Mouse (Mus musculus) myocyte (in vitro differentiated cells): ENCODE results near the gene Smu1. TPM values are rescaled to one million over a fixed set of nuclear protein-coding genes. Genes with fewer than 3 reads are reported as not detected.
"Not testable (repeated sequence)": the region's sequence is repeated elsewhere in the genome, so short reads cannot be mapped to it uniquely, and the experiment has no call there.

Experiments
- H3K27me3 ChIP-seq: one replicate; pipeline ENCODE4 v1.6.1; 2011; ENCODE audit not compliant: control insufficient read depth, insufficient read depth, insufficient read length
- H3K36me3 ChIP-seq: one replicate; pipeline ENCODE4 v1.6.1; 2011; ENCODE audit not compliant: control insufficient read depth, insufficient read depth
- H3K4me2 ChIP-seq: one replicate; pipeline ENCODE4 v1.6.1; 2011; ENCODE audit warnings: low read depth, control low read depth
- H3K4me3 ChIP-seq: one replicate; pipeline ENCODE4 v1.5.1; 2011; ENCODE audit warnings: mild to moderate bottlenecking, control low read depth, moderate library complexity
- H3K79me2 ChIP-seq: one replicate; pipeline ENCODE4 v1.6.1; 2011; ENCODE audit not compliant: control insufficient read depth, insufficient read depth
- H3ac ChIP-seq: one replicate; pipeline ENCODE4 v1.6.1; 2011; ENCODE audit not compliant: control insufficient read depth, insufficient read length
- CEBPB ChIP-seq: IDR thresholded peaks from 2 replicates; pipeline ENCODE4 v1.6.1; 2011; ENCODE audit warnings: mild to moderate bottlenecking, moderate library complexity; ENCODE audit not compliant: poor library complexity, insufficient read depth, severe bottlenecking
- E2F4 ChIP-seq: IDR thresholded peaks from one replicate; pipeline ENCODE4 v1.6.1; 2011; ENCODE audit warnings: mild to moderate bottlenecking, control low read depth, moderate library complexity; ENCODE audit not compliant: insufficient read depth
- MAX ChIP-seq: IDR thresholded peaks from one replicate; pipeline ENCODE4 v1.6.1; 2011; ENCODE audit warnings: low read depth, mild to moderate bottlenecking, control low read depth
- MYOD1 ChIP-seq, 3 experiments: IDR thresholded peaks; one replicate each; pipeline ENCODE4 v1.6.1; 2011; ENCODE audit warnings: control low read depth in 2 of 3, low read depth in 2 of 3, mild to moderate bottlenecking in 2 of 3, moderate library complexity in 1 of 3; ENCODE audit not compliant: insufficient read length in 2 of 3, control insufficient read depth in 1 of 3
- MYOG ChIP-seq, 3 experiments: IDR thresholded peaks; one replicate each; pipeline ENCODE4 v1.6.1; 2011; ENCODE audit warnings: control low read depth in 2 of 3, low read depth in 2 of 3, mild to moderate bottlenecking in 2 of 3; ENCODE audit not compliant: insufficient read length in 2 of 3, control insufficient read depth in 1 of 3, insufficient read depth in 1 of 3
- POLR2A ChIP-seq: IDR thresholded peaks from one replicate; pipeline ENCODE4 v1.6.1; 2011; ENCODE audit warnings: low read depth, mild to moderate bottlenecking, control low read depth, moderate library complexity; ENCODE audit not compliant: insufficient read length
- POLR2AphosphoS2 ChIP-seq: IDR thresholded peaks from one replicate; pipeline ENCODE4 v1.6.1; 2011; ENCODE audit warnings: low read depth, control low read depth; ENCODE audit not compliant: insufficient read length
- REST ChIP-seq: IDR thresholded peaks from one replicate; pipeline ENCODE4 v1.6.1; 2011; ENCODE audit warnings: mild to moderate bottlenecking, control low read depth, moderate library complexity; ENCODE audit not compliant: insufficient read depth, insufficient read length
- SRF ChIP-seq: IDR thresholded peaks from one replicate; pipeline ENCODE4 v1.6.1; 2011; ENCODE audit warnings: low read depth; ENCODE audit not compliant: control insufficient read depth, insufficient read length
- TCF12 ChIP-seq: IDR thresholded peaks from one replicate; pipeline ENCODE4 v1.6.1; 2011; ENCODE audit warnings: mild to moderate bottlenecking, control low read depth; ENCODE audit not compliant: poor library complexity, insufficient read depth, severe bottlenecking
- TCF3 ChIP-seq: IDR thresholded peaks from one replicate; pipeline ENCODE4 v1.6.1; 2011; ENCODE audit warnings: low read depth, control low read depth; ENCODE audit not compliant: insufficient read length
- USF1 ChIP-seq: IDR thresholded peaks from one replicate; pipeline ENCODE4 v1.6.1; 2011; ENCODE audit warnings: low read depth, mild to moderate bottlenecking, control low read depth, moderate library complexity
- polyA plus RNA-seq: library from polyadenylated mRNA; unstranded; fragments of >200 nt; fragmentation: generic; extraction: Trizol; gene quantifications from one replicate; pipeline ENCODE4 v1.2.1, GENCODE M21; 2012; ENCODE audit warnings: missing spikeins

The Smu1 gene
- polyA plus RNA-seq, 1 experiment, result 67.5 TPM

DNA sequence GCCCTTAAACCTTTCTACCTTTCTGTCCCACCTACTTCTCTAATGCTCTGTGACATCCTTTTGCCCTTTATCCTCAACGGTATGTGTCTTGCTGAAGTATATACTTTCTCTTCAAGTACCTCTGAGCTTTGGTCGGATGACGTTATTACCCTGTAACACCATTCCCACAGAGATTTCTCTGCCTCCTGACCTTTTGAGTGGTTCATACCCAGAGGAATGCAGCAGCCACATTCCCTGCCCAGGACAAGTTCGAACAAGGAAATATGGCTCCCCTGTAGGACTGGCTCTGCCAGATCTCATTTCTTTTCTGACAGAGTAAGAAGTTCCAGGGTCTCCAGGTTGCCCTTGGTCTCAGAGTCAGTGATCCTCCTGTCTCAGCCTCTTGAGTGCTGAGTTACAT lies 44.2 kb upstream of the Smu1 start:
- H3ac ChIP-seq, result no peak overlapping the region
- TF ChIP-seq CEBPB (peak; percentile 52), REST (no peak)
- H3K4me3 ChIP-seq, result no peak overlapping the region
- no peaks in the 10 kb centered on the region for H3K27me3 ChIP-seq
- H3K4me2 ChIP-seq, result peak overlapping the region; percentile 48
- H3K36me3 ChIP-seq, result peaks cover 32% of the 10 kb centered on the region
- peaks cover 4% of the 10 kb centered on the region for H3K79me2 ChIP-seq

DNA sequence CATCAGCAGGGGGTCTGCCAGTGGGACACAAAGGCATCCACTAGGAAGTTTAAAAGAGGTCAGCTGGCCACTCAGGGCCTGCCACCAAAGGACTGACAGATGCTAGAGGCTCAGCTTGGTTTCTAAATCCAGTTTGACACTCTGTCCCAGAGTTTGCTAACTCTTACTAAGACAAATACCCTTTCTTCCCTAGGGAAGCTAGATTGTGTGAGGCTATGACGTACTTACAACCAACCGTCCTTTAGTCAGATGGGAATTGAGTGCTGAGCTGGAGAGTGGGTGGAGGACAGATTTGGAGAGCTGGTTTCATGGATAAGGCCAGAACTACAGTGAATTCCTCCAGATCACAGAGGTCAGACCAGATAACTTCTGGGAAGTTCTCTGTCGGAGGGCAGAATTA lies 43.1 kb upstream of the Smu1 start:
- TF ChIP-seq MYOG (IDR thresholded peaks at IDR 0.05; ENCODE audit: control insufficient read depth in 1 of 3, insufficient read depth in 1 of 3, insufficient read length in 2 of 3, low read depth in 2 of 3) (no peak), POLR2A (no peak), USF1 (no peak), MAX (no peak), MYOD1 (IDR thresholded peaks at IDR 0.05; ENCODE audit: control insufficient read depth in 1 of 3, insufficient read length in 2 of 3, low read depth in 2 of 3) (no peak), SRF (no peak), TCF12 (no peak), REST (no peak), CEBPB (no peak), POLR2AphosphoS2 (no peak), E2F4 (no peak)
- Histone ChIP-seq H3K27me3 (no peaks in the 10 kb centered on the region), H3K4me3 (no peak overlapping the region), H3K4me2 (no peak overlapping the region), H3K79me2 (peaks cover 4% of the 10 kb centered on the region), H3ac (no peak overlapping the region), H3K36me3 (peaks cover 21% of the 10 kb centered on the region)

GRCm38 (mm10) chr4:40798833-40799555 lies 41.3 kb upstream of the Smu1 start:
- not testable (repeated sequence) for H3K27me3 ChIP-seq, H3K4me2 ChIP-seq, H3K36me3 ChIP-seq, H3K79me2 ChIP-seq, H3ac ChIP-seq, H3K4me3 ChIP-seq

DNA sequence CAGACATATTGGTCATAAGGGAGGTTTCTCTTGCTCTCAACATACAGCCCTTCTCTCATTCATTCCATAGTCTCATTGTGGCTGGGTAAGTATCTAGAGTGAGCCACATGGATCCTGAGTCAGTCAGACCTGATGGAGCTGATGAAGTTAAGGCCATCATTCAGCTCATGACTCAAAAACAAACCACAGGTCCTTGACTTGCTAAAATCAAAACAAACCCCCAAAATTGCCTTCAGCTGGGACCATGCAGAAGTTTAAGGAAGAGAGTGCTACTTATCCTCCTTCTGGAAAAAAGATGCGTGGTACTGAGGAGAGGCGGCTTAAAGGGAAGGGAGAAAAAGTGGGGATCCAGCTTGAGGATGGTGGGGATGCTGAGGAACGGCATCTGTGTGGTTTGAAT lies 38.0 kb upstream of the Smu1 start:
- Histone ChIP-seq H3K4me3 (no peak overlapping the region), H3ac (no peak overlapping the region), H3K4me2 (peak overlapping the region; percentile 1), H3K79me2 (no peaks in the 10 kb centered on the region), H3K27me3 (no peaks in the 10 kb centered on the region), H3K36me3 (peaks cover 6% of the 10 kb centered on the region)
- TF ChIP-seq MAX, result no peak
- TF ChIP-seq MYOD1 (IDR thresholded peaks at IDR 0.05; ENCODE audit: control insufficient read depth in 1 of 3, insufficient read length in 2 of 3, low read depth in 2 of 3), result no peak
- TF ChIP-seq POLR2A, result no peak
- no peak for TF ChIP-seq CEBPB
- no peak for TF ChIP-seq SRF

GRCm38 (mm10) chr4:40794320-40794719 lies 36.6 kb upstream of the Smu1 start:
- TF ChIP-seq MYOG (IDR thresholded peaks at IDR 0.05; ENCODE audit: control insufficient read depth in 1 of 3, insufficient read depth in 1 of 3, insufficient read length in 2 of 3, low read depth in 2 of 3) (no peak), USF1 (no peak), POLR2A (no peak), POLR2AphosphoS2 (no peak), MYOD1 (IDR thresholded peaks at IDR 0.05; ENCODE audit: control insufficient read depth in 1 of 3, insufficient read length in 2 of 3, low read depth in 2 of 3) (no peak), TCF12 (no peak), MAX (no peak), REST (no peak), E2F4 (no peak), SRF (no peak), TCF3 (no peak), CEBPB (no peak)
- no peaks in the 10 kb centered on the region for H3K79me2 ChIP-seq
- no peak overlapping the region for H3ac ChIP-seq
- H3K4me3 ChIP-seq, result no peak overlapping the region
- no peaks in the 10 kb centered on the region for H3K27me3 ChIP-seq
- H3K4me2 ChIP-seq, result no peak overlapping the region
- H3K36me3 ChIP-seq, result peaks cover 6% of the 10 kb centered on the region

DNA sequence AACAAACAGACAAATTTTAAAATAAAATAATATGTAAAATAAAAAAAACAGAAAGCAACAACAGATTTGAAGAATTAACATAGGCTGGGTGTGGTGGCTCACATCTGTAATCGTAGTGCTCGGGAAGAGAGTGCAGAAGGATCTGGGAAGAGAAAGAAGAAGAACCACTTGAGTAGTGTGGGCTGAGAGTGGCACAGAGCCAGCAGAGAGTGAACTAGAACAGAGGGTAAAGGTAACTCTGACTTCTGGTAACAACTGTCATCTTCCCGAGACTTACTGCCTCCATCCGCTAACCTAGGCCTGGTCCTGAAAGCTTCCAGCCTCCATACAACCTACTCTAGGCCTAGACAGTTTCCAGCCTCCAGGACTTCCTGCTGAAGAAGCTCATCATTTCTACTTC lies 33.5 kb upstream of the Smu1 start:
- H3K4me3 ChIP-seq, result no peak overlapping the region
- no peak for TF ChIP-seq CEBPB
- TF ChIP-seq REST, result no peak
- TF ChIP-seq POLR2A, result no peak
- no peak for TF ChIP-seq MYOD1 (IDR thresholded peaks at IDR 0.05; ENCODE audit: control insufficient read depth in 1 of 3, insufficient read length in 2 of 3, low read depth in 2 of 3)
- TF ChIP-seq E2F4, result no peak
- TF ChIP-seq TCF3, result no peak
- no peak for TF ChIP-seq USF1
- no peak for TF ChIP-seq MAX
- no peak for TF ChIP-seq SRF
- no peak for TF ChIP-seq MYOG (IDR thresholded peaks at IDR 0.05; ENCODE audit: control insufficient read depth in 1 of 3, insufficient read depth in 1 of 3, insufficient read length in 2 of 3, low read depth in 2 of 3)
- TF ChIP-seq POLR2AphosphoS2, result no peak
- TF ChIP-seq TCF12, result no peak

More for the DNA sequence above, 33.5 kb upstream of the Smu1 start:
- H3ac ChIP-seq, result no peak overlapping the region
- H3K4me2 ChIP-seq, result no peak overlapping the region
- no peaks in the 10 kb centered on the region for H3K27me3 ChIP-seq
- H3K79me2 ChIP-seq, result no peaks in the 10 kb centered on the region
- H3K36me3 ChIP-seq, result no peaks in the 10 kb centered on the region
